9 mouse cellular contexts compared by ENCODE assay signal in genomic region chr10:67458447-67459272, GRCm38 (mm10).
DNase-seq lines count a peak whose midpoint lies in the region; ATAC-seq and TF ChIP-seq lines count a peak whose summit lies in the region.
"Had no signal": no experiment of that assay in that cellular context is flagged by ENCODE, and none has a peak within 500 bp of the region (broad histone marks: within the 10 kb centered on the region; RNA-seq: fewer than 3 reads in every experiment).

No protein-coding gene starts in this region.

- DNase-seq in kidney, adult 18-20 months, result no peak
- DNase-seq in embryo, embryonic 11 days, result peak; percentile 20
- DNase-seq in hindbrain, postnatal 0 days (ENCODE audit: low spot score), result peak; percentile 46
- no peak for DNase-seq in adrenal gland, adult (ENCODE audit: inconsistent age in 2 of 2, low spot score in 1 of 2)
- no peak for DNase-seq in kidney, postnatal 4 days
- no peak for DNase-seq in gastrocnemius, postnatal 36 days
- DNase-seq: liver, embryonic 13.5 days had no signal

- H3K4me1 ChIP-seq in kidney, embryonic 15.5 days, result 0 out of 2 replicates have a peak, but pooled peaks cover 3% of the 10 kb centered on the region
- no peaks in the 10 kb centered on the region for H3K4me1 ChIP-seq in hindbrain, postnatal 0 days (ENCODE audit: insufficient read depth, low read length)
- H3K4me1 ChIP-seq: liver, embryonic 13.5 days had no signal

- TF ChIP-seq CTCF in hindbrain, postnatal 0 days (IDR thresholded peaks at IDR 0.05; ENCODE audit: low read depth), result no peak

- H3K9ac ChIP-seq in kidney, embryonic 15.5 days, result no peak overlapping the region
- no peak overlapping the region for H3K9ac ChIP-seq in hindbrain, postnatal 0 days (replicated peaks; ENCODE audit: low read length)
- H3K9ac ChIP-seq: liver, embryonic 13.5 days had no signal

- H3K9me3 ChIP-seq in kidney, embryonic 15.5 days (replicated peaks), result no peaks in the 10 kb centered on the region
- no peaks in the 10 kb centered on the region for H3K9me3 ChIP-seq in hindbrain, postnatal 0 days (ENCODE audit: low read length)
- H3K9me3 ChIP-seq: liver, embryonic 13.5 days had no signal

- no peak overlapping the region for H3K4me3 ChIP-seq in kidney, embryonic 15.5 days (replicated peaks)
- no peak overlapping the region for H3K4me3 ChIP-seq in hindbrain, postnatal 0 days (ENCODE audit: low read length)
- H3K4me3 ChIP-seq: liver, embryonic 13.5 days had no signal

- H3K36me3 ChIP-seq in kidney, embryonic 15.5 days, result no peaks in the 10 kb centered on the region
- no peaks in the 10 kb centered on the region for H3K36me3 ChIP-seq in hindbrain, postnatal 0 days (ENCODE audit: insufficient read depth, low read length)
- H3K36me3 ChIP-seq: liver, embryonic 13.5 days had no signal

- intact Hi-C loops in gastrocnemius, postnatal 36 days (cut with DNase I), result no loop called here

- ATAC-seq in kidney, embryonic 15.5 days (replicated peaks; ENCODE audit: low FRiP score), result no peak
- ATAC-seq in CD4-positive, CD25-positive, alpha-beta regulatory T cell, adult 4 months, result peak; percentile 85
- peak; percentile 43; the same call in 1 of the 2 replicates for ATAC-seq in hindbrain, postnatal 0 days

- H3K27ac ChIP-seq in kidney, embryonic 15.5 days, result no peak overlapping the region
- no peak overlapping the region for H3K27ac ChIP-seq in hindbrain, postnatal 0 days
- H3K27ac ChIP-seq: liver, embryonic 13.5 days had no signal

- H3K4me2 ChIP-seq in kidney, embryonic 15.5 days, result 0 out of 2 replicates have a peak overlapping the region, but pooled peaks have one; percentile 15
- peak overlapping the region; percentile 30 for H3K4me2 ChIP-seq in hindbrain, postnatal 0 days (ENCODE audit: low read depth, low read length)
- H3K4me2 ChIP-seq: liver, embryonic 13.5 days had no signal

- 45% methylated on average over 22 of the region's 22 CpGs for WGBS in kidney, embryonic 15.5 days
- WGBS in hindbrain, postnatal 0 days, result 25% methylated on average over 22 of the region's 22 CpGs

- H3K27me3 ChIP-seq in kidney, embryonic 15.5 days, result no peaks in the 10 kb centered on the region
- H3K27me3 ChIP-seq in hindbrain, postnatal 0 days (ENCODE audit: insufficient read depth, low read length), result no peaks in the 10 kb centered on the region
- H3K27me3 ChIP-seq: liver, embryonic 13.5 days had no signal

Comparison
In these comparisons a context has a peak if more than half of its experiments do, and no peak if none do; other contexts are left out.
1. DNase-seq: peak in embryo, embryonic 11 days (single experiment) and hindbrain, postnatal 0 days (single experiment); none in kidney, adult 18-20 months (single experiment), adrenal gland, adult (0 of 2), kidney, postnatal 4 days (0 of 2) and gastrocnemius, postnatal 36 days (0 of 2).